Mouse (Mus musculus): Measurements from ENCODE around the gene Mup1. TPM values are rescaled to one million over a fixed set of nuclear protein-coding genes. Genes with fewer than 3 reads are reported as not detected.
"Not testable (repeated sequence)": the region's sequence is repeated elsewhere in the genome, so short reads cannot be mapped to it uniquely, and the experiment has no call there.

Gene Mup1
- not detected in 2 replicates for polyA plus RNA-seq (2015; fragmentation: Nextera tagmentation; extraction: Ambion mirVana)

DNA sequence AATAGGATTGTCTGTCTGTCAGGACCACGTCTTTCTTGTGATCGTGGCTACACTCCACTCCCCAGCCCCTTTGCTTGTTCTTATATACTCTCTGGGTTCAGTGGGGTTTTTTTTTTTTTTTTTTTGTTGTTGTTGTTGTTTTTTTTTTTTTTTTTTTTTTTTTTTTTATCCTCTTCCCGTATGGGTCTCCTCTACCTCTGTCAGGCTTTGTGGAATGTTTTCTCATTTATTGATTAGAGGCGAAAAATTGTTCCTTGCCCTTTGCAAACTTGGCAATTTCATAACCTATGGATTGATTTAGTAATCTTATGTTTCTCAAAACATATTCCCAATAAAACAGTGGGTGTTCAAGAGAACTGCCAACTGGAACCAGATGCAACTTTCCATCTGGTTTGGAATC lies at the start of gene Mup1:
Gene Mup1 (minus strand): TSS at position 101 of the 400 bp plus-strand sequence.
- WGBS, result 75% methylated on average over 2 of the region's 4 CpGs

More for the DNA sequence above, at the start of gene Mup1:
- H3K27me3 ChIP-seq; H3K4me1 ChIP-seq; H3K4me2 ChIP-seq; H3K27ac ChIP-seq; ATAC-seq (ENCODE audit: insufficient number of reproducible peaks, insufficient read depth, low FRiP score, low TSS enrichment, low read depth); H3K9ac ChIP-seq; H3K36me3 ChIP-seq; H3K9me3 ChIP-seq; H3K4me3 ChIP-seq: not testable (repeated sequence)

Other genes starting within 250 kb of the Mup1 start
- not detected in 2 replicates for gene Mup9, start 80.0 kb downstream of the Mup1 start, polyA plus RNA-seq (2015; fragmentation: Nextera tagmentation; extraction: Ambion mirVana)
- gene Mup10, start 80.2 kb upstream of the Mup1 start, polyA plus RNA-seq (2015; fragmentation: Nextera tagmentation; extraction: Ambion mirVana), result not detected in 2 replicates
- not detected in 2 replicates for gene Mup11, start 160.5 kb upstream of the Mup1 start, polyA plus RNA-seq (2015; fragmentation: Nextera tagmentation; extraction: Ambion mirVana)
- not detected in 2 replicates for gene Mup12, start 239.4 kb upstream of the Mup1 start, polyA plus RNA-seq (2015; fragmentation: Nextera tagmentation; extraction: Ambion mirVana)